Mouse (Mus musculus) cortical plate, adult 2 months (tissue): ENCODE data around the gene Rpp30.

Source experiments
- CTCF ChIP-seq: fragments of 200-500 bp; IDR thresholded peaks from 2 replicates; pipeline ENCODE4 v1.5.1; 2011; ENCODE audit warnings: mild to moderate bottlenecking, control low read depth, low read length; ENCODE audit not compliant: insufficient read depth; ENCODE audit errors: extremely low read depth
- POLR2A ChIP-seq: fragments of 200-500 bp; IDR thresholded peaks from 2 replicates; pipeline ENCODE4 v1.6.1; 2011; ENCODE audit warnings: mild to moderate bottlenecking, low read length, control low read depth; ENCODE audit not compliant: insufficient read depth; ENCODE audit errors: extremely low read depth

- TF ChIP-seq CTCF (no peak), POLR2A (no peak)
Measured at GRCm38 (mm10) chr19:36124203-36124602, 40.7 kb downstream of the Rpp30 start.
